Mouse (Mus musculus) brown adipose tissue, adult 24 weeks (tissue): ENCODE data around the gene Ube2a. TPM values are rescaled to one million over a fixed set of nuclear protein-coding genes. Genes with fewer than 3 reads are reported as not detected.

Experiments used
- H3K27ac ChIP-seq: fragments of 200-500 bp; replicated peaks from 2 replicates; pipeline ENCODE4 v1.5.1; 2012; ENCODE audit warnings: low read depth, mild to moderate bottlenecking, low read length
- H3K4me1 ChIP-seq: fragments of 200-500 bp; 2 replicates; pipeline ENCODE4 v1.6.1; 2012; ENCODE audit warnings: low read length, mixed read lengths; ENCODE audit not compliant: control insufficient read depth, insufficient read depth, insufficient read length
- H3K4me3 ChIP-seq: fragments of 200-500 bp; 2 replicates; pipeline ENCODE4 v1.5.1; 2012; ENCODE audit warnings: low read depth, mild to moderate bottlenecking, low read length, moderate library complexity; ENCODE audit not compliant: insufficient read depth
- polyA plus RNA-seq: library from polyadenylated mRNA; stranded (reverse); fragments of >200 nt; gene quantifications from 2 replicates; pipeline ENCODE4 v1.2.4, GENCODE M21; 2012; ENCODE audit not compliant: missing spikeins, insufficient read depth, insufficient read length

Ube2a gene
- polyA plus RNA-seq, 1 experiment: 94.7 TPM

DNA sequence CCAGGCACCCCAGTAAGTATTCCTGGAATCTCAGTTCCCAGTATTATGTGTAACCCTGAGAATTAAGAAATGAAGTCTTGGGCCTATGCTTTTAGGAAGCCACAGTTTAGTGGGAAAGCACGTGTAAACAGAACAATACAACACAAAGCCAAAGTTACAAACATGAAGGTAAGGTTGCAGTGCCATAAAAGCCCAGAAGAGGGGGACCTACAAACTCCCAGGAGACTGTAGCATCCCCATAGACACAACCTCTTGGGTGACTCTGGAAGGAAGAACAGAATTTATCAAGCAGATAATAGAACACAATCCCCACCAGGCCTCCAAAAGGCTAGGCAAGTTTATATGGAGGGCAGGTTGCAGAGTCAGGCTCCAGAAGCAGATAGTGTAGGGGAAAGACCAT lies 56.9 kb downstream of the Ube2a start:
- H3K27ac ChIP-seq: no peak overlapping the region
- no peak overlapping the region for H3K4me3 ChIP-seq
- no peaks in the 10 kb centered on the region for H3K4me1 ChIP-seq

Other genes starting within 250 kb of the Ube2a start
- gene Akap17b, start 228.5 kb upstream of the Ube2a start, polyA plus RNA-seq: 0.63 and 0.79 TPM in 2 replicates
- gene Slc25a43, start 130.2 kb upstream of the Ube2a start, polyA plus RNA-seq: not detected in 2 replicates
- gene Slc25a5, start 78.2 kb upstream of the Ube2a start, polyA plus RNA-seq: 955 and 1,042 TPM in 2 replicates
- 54.0 and 56.6 TPM in 2 replicates for gene C330007P06Rik, start 211 bp downstream of the Ube2a start, polyA plus RNA-seq
- 1.5 and 2.2 TPM in 2 replicates for gene Nkrf, start 29.0 kb downstream of the Ube2a start, polyA plus RNA-seq
- gene Sept6, start 117.9 kb downstream of the Ube2a start, polyA plus RNA-seq: 2.1 and 2.8 TPM in 2 replicates
- gene Sowahd, start 174.9 kb downstream of the Ube2a start, polyA plus RNA-seq: not detected in 2 replicates
- gene Rpl39, start 211.5 kb downstream of the Ube2a start, polyA plus RNA-seq: 550 and 567 TPM in 2 replicates
- 9.0 and 11.5 TPM in 2 replicates for gene Upf3b, start 236.4 kb downstream of the Ube2a start, polyA plus RNA-seq